Mouse (Mus musculus) stomach, postnatal 0 days (tissue): Measurements from ENCODE around the gene Snx9. TPM values are rescaled to one million over a fixed set of nuclear protein-coding genes. Genes with fewer than 3 reads are reported as not detected.

Experiments
- ATAC-seq: fragments of 200-750 bp; cut with Nextera tagmentation; 2 replicates; pipeline ENCODE4 v1.8.0; 2017; ENCODE audit not compliant: low FRiP score, low TSS enrichment
- DNase-seq: peaks from one replicate; pipeline ENCODE4 v3.0.0-alpha.2; 2016; ENCODE audit warnings: low spot score
- H3K27ac ChIP-seq: fragments of 300-500 bp; sonication (generic); replicated peaks from 2 replicates; pipeline ENCODE4 v1.5.1; 2014; ENCODE audit warnings: mild to moderate bottlenecking, control low read depth
- H3K27me3 ChIP-seq: fragments of 300-500 bp; sonication (generic); 2 replicates; pipeline ENCODE4 v1.6.1; 2014; ENCODE audit warnings: low read length; ENCODE audit not compliant: control insufficient read depth, insufficient read depth
- H3K36me3 ChIP-seq: fragments of 300-500 bp; sonication (generic); 2 replicates; pipeline ENCODE4 v1.6.1; 2014; ENCODE audit warnings: low read length, mixed read lengths; ENCODE audit not compliant: control insufficient read depth, insufficient read depth
- H3K4me1 ChIP-seq: fragments of 300-500 bp; sonication (generic); replicated peaks from 2 replicates; pipeline ENCODE4 v1.6.1; 2014; ENCODE audit warnings: antibody characterized with exemption; ENCODE audit not compliant: control insufficient read depth, insufficient read depth
- H3K4me2 ChIP-seq: fragments of 300-500 bp; sonication (generic); replicated peaks from 2 replicates; pipeline ENCODE4 v1.6.1; 2014; ENCODE audit warnings: low read depth, mild to moderate bottlenecking, control low read depth, moderate library complexity
- H3K4me3 ChIP-seq: fragments of 300-500 bp; sonication (generic); 2 replicates; pipeline ENCODE4 v1.5.1; 2014; ENCODE audit warnings: low read depth, low read length, control low read depth
- H3K9ac ChIP-seq: fragments of 300-500 bp; sonication (generic); 2 replicates; pipeline ENCODE4 v1.6.1; 2014; ENCODE audit warnings: mild to moderate bottlenecking, low read length, control low read depth, mixed read lengths
- H3K9me3 ChIP-seq: fragments of 300-500 bp; sonication (generic); 2 replicates; pipeline ENCODE4 v1.6.1; 2016; ENCODE audit warnings: low read length; ENCODE audit not compliant: control insufficient read depth
- CTCF ChIP-seq: IDR thresholded peaks from 2 replicates; pipeline ENCODE4 v1.5.1; 2016; ENCODE audit warnings: antibody characterized with exemption, low read depth, mild to moderate bottlenecking, moderate library complexity
- EP300 ChIP-seq: optimal IDR thresholded peaks from 2 replicates; pipeline ENCODE3; 2016; ENCODE audit warnings: antibody characterized with exemption
- WGBS: fragments of 180-500 bp; shearing (Covaris S2); extraction: QIAGEN DNeasy Blood & Tissue Kit; methylation state at CpG from one replicate; pipeline ENCODE4 v1.1.7; 2014; 5-methylcytosine and 5-hydroxymethylcytosine counted together
- polyA plus RNA-seq: library from polyadenylated mRNA; unstranded; fragments of >200 nt; fragmentation: Nextera tagmentation; extraction: Ambion mirVana; gene quantifications from 2 replicates; pipeline ENCODE4 v1.2.1, GENCODE M21; 2015

The Snx9 gene
- polyA plus RNA-seq, 1 experiment from 2014 or later, result 34.8 TPM

DNA sequence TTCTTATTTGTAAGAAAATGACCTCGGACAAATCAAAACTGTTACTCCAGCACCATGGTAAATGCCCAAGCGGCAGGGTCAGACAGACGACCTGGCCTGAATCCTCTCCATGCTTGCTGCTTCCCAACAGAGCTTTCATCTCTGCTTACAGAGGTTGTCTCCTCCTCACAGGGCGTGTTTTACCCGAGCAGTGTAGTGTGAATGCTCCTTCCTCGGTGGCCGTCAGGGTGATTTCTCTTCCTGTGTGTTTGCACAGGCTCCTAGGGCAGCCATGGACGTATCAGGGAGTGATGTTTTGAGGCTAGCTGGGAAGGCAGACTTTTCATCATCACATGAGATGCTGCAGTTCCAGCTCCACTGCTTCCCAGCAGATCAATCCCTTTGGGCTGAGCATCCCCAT lies 17.1 kb downstream of the Snx9 start:
- Histone ChIP-seq H3K9ac (no peak overlapping the region), H3K27ac (no peak overlapping the region), H3K9me3 (no peaks in the 10 kb centered on the region), H3K4me2 (no peak overlapping the region), H3K36me3 (peaks cover 2% of the 10 kb centered on the region; the same call in 1 of the 2 replicates), H3K4me1 (no peaks in the 10 kb centered on the region), H3K4me3 (no peak overlapping the region), H3K27me3 (no peaks in the 10 kb centered on the region)
- WGBS, result 45% methylated on average over 8 of the region's 8 CpGs
- DNase-seq (no peak), ATAC-seq (0 out of 2 replicates have a peak, but pooled peaks have one; percentile 19)
- no peak for TF ChIP-seq CTCF
- no peak for TF ChIP-seq EP300

DNA sequence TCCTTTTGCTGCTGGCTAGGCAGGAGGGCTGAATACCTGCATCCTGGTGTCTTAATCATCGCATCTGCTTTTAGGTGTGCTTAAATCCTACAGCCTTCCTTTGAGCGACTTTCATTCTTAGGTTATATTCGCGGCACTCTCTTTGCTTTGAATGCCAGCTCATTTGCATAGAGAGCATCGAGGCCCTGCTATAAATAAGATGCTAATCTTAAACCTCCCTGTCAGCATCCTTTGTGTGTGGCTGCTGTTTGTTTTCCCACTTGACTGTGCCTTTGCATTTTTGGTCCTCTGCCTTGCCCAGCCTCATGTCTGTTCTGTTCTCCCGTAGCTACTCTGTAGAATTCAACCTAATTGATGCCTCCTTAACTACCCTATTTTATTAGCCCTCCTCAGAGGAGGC lies 21.2 kb downstream of the Snx9 start:
- H3K27ac ChIP-seq, result no peak overlapping the region
- no peaks in the 10 kb centered on the region for H3K9me3 ChIP-seq
- no peak for TF ChIP-seq CTCF
- no peak for TF ChIP-seq EP300
- H3K4me3 ChIP-seq, result no peak overlapping the region
- H3K4me1 ChIP-seq, result no peaks in the 10 kb centered on the region
- H3K27me3 ChIP-seq, result no peaks in the 10 kb centered on the region
- H3K9ac ChIP-seq, result no peak overlapping the region
- H3K36me3 ChIP-seq, result no peaks in the 10 kb centered on the region
- 37% methylated on average over 6 of the region's 6 CpGs for whole genome bisulfite sequencing
- H3K4me2 ChIP-seq, result no peak overlapping the region
- ATAC-seq (no peak), DNase-seq (no peak)

DNA sequence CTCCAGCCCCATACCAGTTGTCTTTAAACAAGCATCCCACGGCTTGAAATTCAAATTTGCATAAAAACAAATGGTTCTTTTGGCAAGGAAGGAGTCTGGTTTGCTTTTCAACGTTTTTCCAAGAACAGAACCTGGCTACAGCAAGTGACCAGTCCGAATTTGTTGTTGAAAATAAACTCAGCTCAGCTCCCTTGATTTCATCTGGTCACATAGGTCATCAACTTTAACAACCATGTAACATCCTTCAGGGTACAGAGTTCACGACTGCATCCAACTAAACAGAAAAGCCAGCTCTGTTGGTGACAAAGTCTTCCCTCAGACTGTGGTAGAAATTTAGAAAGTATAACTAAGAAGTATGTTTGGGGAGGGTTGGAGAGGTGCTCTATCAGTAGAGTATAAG lies 21.7 kb downstream of the Snx9 start:
- H3K27me3 ChIP-seq, result no peaks in the 10 kb centered on the region
- no peak overlapping the region for H3K9ac ChIP-seq
- ATAC-seq (no peak), DNase-seq (no peak)
- TF ChIP-seq EP300 (no peak), CTCF (no peak)
- no peaks in the 10 kb centered on the region for H3K36me3 ChIP-seq
- no peak overlapping the region for H3K27ac ChIP-seq
- H3K9me3 ChIP-seq, result no peaks in the 10 kb centered on the region
- WGBS, result 61% methylated on average over 4 of the region's 4 CpGs
- no peak overlapping the region for H3K4me3 ChIP-seq
- no peaks in the 10 kb centered on the region; the same call in 1 of the 2 replicates for H3K4me1 ChIP-seq
- no peak overlapping the region for H3K4me2 ChIP-seq

DNA sequence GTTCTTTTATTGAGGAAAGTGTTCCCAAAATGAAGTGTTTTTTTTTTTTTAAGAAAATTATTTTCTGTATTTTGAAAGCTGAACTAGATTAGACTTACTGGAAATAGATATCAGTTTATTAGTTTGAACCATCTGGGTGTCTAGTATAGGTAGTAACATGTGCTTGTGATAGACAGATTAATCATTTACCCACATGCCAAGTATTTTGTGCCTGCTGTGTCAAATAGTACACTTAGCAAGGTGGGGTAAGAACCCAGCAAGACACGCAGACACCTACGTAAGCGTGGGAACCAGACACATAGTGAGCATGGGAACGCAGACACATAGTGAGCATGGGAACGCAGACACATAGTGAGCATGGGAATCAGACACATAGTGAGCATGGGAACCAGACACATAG lies 22.6 kb downstream of the Snx9 start:
- no peak overlapping the region for H3K9ac ChIP-seq
- H3K36me3 ChIP-seq, result no peaks in the 10 kb centered on the region
- no peak for ATAC-seq
- DNase-seq, result no peak
- H3K9me3 ChIP-seq, result no peaks in the 10 kb centered on the region
- 91% methylated on average over 5 of the region's 5 CpGs for WGBS
- TF ChIP-seq EP300 (no peak), CTCF (no peak)
- H3K27me3 ChIP-seq, result no peaks in the 10 kb centered on the region
- no peak overlapping the region for H3K27ac ChIP-seq
- peaks cover 5% of the 10 kb centered on the region for H3K4me1 ChIP-seq
- H3K4me2 ChIP-seq, result no peak overlapping the region
- no peak overlapping the region for H3K4me3 ChIP-seq

DNA sequence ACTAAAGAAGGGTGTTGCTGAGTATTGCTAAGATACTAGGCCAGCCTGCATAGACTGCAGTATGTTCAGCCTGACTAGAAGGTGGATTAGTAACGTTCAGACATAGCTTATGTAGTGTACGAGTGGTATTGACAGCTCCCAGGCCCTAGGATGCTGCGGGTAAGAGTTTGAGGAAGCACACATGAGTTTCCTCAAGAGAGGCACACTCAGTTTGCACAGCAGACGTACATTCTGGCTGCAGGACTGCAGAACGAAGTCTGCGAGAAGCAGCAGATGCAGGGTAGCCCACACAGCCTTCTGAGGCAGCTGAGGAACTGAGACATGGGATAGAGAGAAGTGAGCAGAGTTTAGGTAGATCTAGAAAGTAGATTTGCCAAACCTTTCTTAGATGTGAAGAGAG lies 26.3 kb downstream of the Snx9 start:
- WGBS, result 48% methylated on average over 6 of the region's 6 CpGs
- no peak for TF ChIP-seq CTCF
- TF ChIP-seq EP300, result no peak

DNA sequence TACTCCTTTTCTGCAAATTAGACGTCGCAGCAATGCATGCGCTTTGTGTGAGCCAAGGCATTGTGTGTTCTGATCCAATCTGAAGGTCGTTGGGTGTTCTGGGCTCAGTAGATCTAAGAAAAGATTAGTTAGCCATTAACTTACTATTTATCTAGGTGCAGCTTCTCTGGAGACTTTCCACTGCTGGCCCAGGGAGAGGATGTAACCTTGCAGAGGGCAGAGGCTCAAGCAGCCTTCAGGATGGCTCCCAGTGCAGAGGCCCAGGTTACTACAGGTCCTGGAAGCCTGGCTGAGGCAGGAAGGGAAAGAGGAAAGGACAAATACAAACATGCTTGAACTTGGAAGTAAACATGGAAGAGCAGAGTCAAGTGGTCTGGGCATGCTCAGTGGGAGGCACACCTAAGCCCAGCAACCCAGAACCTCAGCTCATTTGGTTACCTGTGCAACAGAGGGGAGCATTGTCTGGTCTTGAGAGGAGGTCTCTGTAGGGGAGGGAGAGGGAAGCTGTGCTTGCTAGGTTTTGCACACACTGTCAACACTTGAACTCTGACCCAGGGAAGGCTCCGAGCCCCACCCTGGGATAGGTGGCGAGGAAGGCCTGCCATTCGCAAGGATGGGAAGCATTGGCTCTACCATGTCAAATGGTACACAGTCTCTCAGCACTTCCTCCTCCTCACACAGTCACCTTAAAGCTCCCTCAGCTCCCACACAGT lies 27.3 kb downstream of the Snx9 start:
- H3K9ac ChIP-seq, result no peak overlapping the region
- no peak for TF ChIP-seq EP300
- no peak for TF ChIP-seq CTCF
- no peak for DNase-seq
- no peaks in the 10 kb centered on the region for H3K9me3 ChIP-seq
- no peak overlapping the region for H3K27ac ChIP-seq
- no peak overlapping the region for H3K4me2 ChIP-seq
- H3K36me3 ChIP-seq, result no peaks in the 10 kb centered on the region
- H3K4me3 ChIP-seq, result no peak overlapping the region
- H3K27me3 ChIP-seq, result no peaks in the 10 kb centered on the region
- ATAC-seq, result 0 out of 2 replicates have a peak, but pooled peaks have one; percentile 59
- peaks cover 7% of the 10 kb centered on the region for H3K4me1 ChIP-seq
- 55% methylated on average over 7 of the region's 7 CpGs for WGBS

More for the DNA sequence above, 26.3 kb downstream of the Snx9 start:
- H3K4me1 ChIP-seq, result peaks cover 6% of the 10 kb centered on the region
- H3K9me3 ChIP-seq, result no peaks in the 10 kb centered on the region
- H3K27ac ChIP-seq, result 0 out of 2 replicates have a peak overlapping the region, but pooled peaks have one; percentile 56
- no peak overlapping the region for H3K9ac ChIP-seq
- no peak overlapping the region for H3K4me3 ChIP-seq
- H3K36me3 ChIP-seq, result no peaks in the 10 kb centered on the region
- DNase-seq, result no peak
- H3K27me3 ChIP-seq, result no peaks in the 10 kb centered on the region
- no peak overlapping the region for H3K4me2 ChIP-seq
- ATAC-seq, result no peak
